Mouse (Mus musculus) ES-Bruce4 (cell line): Measurements from ENCODE around the gene Neu2. TPM values are rescaled to one million over a fixed set of nuclear protein-coding genes. Genes with fewer than 3 reads are reported as not detected.

ENCODE experiments used
- H3K27ac ChIP-seq: 2 replicates; pipeline ENCODE4 v1.5.1; 2012; ENCODE audit warnings: low read length, inconsistent platforms; ENCODE audit not compliant: insufficient read depth
- H3K27me3 ChIP-seq: 2 replicates; pipeline ENCODE4 v1.6.1; 2012; ENCODE audit warnings: mild to moderate bottlenecking, low read length, inconsistent platforms; ENCODE audit not compliant: control insufficient read depth, poor library complexity, insufficient read depth, severe bottlenecking
- H3K36me3 ChIP-seq: 2 replicates; pipeline ENCODE4 v1.6.1; 2012; ENCODE audit warnings: inconsistent platforms, mild to moderate bottlenecking, low read length, moderate library complexity; ENCODE audit not compliant: control insufficient read depth, poor library complexity, insufficient read depth, severe bottlenecking
- H3K4me1 ChIP-seq: one replicate; pipeline ENCODE4 v1.8.1; 2011; ENCODE audit warnings: low read length; ENCODE audit not compliant: control insufficient read depth, insufficient read depth
- H3K4me3 ChIP-seq: 2 replicates; pipeline ENCODE4 v1.5.1; 2011; ENCODE audit warnings: low read depth, mild to moderate bottlenecking, low read length
- H3K9ac ChIP-seq: 2 replicates; pipeline ENCODE4 v1.6.1; 2012; ENCODE audit warnings: low read depth, mild to moderate bottlenecking, inconsistent platforms; ENCODE audit not compliant: poor library complexity, severe bottlenecking
- H3K9me3 ChIP-seq: replicated peaks from 2 replicates; pipeline ENCODE4 v1.6.1; 2012; ENCODE audit warnings: mild to moderate bottlenecking, low read length, inconsistent platforms; ENCODE audit not compliant: control insufficient read depth, poor library complexity, insufficient read depth, severe bottlenecking
- CTCF ChIP-seq: IDR thresholded peaks from one replicate; pipeline ENCODE4 v1.8.1; 2011; ENCODE audit warnings: low read depth, low read length
- EP300 ChIP-seq: IDR thresholded peaks from 2 replicates; pipeline ENCODE4 v1.6.1; 2011; ENCODE audit warnings: low read depth, low read length; ENCODE audit not compliant: insufficient read depth
- POLR2A ChIP-seq: IDR thresholded peaks from one replicate; pipeline ENCODE4 v1.8.1; 2011; ENCODE audit warnings: low read length; ENCODE audit not compliant: insufficient read depth
- polyA plus RNA-seq: library from polyadenylated mRNA; stranded (reverse); fragments of >200 nt; gene quantifications from 2 replicates; pipeline ENCODE4 v1.2.4, GENCODE M21; 2011; ENCODE audit warnings: low read depth; ENCODE audit not compliant: missing spikeins, insufficient read depth, insufficient read length

Gene Neu2
- polyA plus RNA-seq, 1 experiment = not detected

- no peak for TF ChIP-seq EP300
- TF ChIP-seq POLR2A = no peak
- TF ChIP-seq CTCF = no peak
- Histone ChIP-seq H3K9ac (no peak overlapping the region), H3K27me3 (peaks cover 27% of the 10 kb centered on the region)
These were observed 1.8 kb upstream of the Neu2 start for GRCm38 (mm10) chr1:87507857-87508256.

GRCm38 (mm10) chr1:87508591-87509560 lies 813 bp upstream of the Neu2 start:
- H3K27me3 ChIP-seq = peaks cover 27% of the 10 kb centered on the region
- H3K4me3 ChIP-seq = peak overlapping the region; percentile 79
- no peaks in the 10 kb centered on the region for H3K9me3 ChIP-seq
- H3K36me3 ChIP-seq = no peaks in the 10 kb centered on the region
- TF ChIP-seq POLR2A = no peak
- no peak for TF ChIP-seq EP300
- TF ChIP-seq CTCF = no peak
- peak overlapping the region; percentile 82; the same call in 1 of the 2 replicates for H3K9ac ChIP-seq
- no peak overlapping the region for H3K27ac ChIP-seq
- H3K4me1 ChIP-seq = no peaks in the 10 kb centered on the region

More at GRCm38 (mm10) chr1:87507857-87508256, 1.8 kb upstream of the Neu2 start:
- H3K36me3 ChIP-seq = no peaks in the 10 kb centered on the region
- H3K4me3 ChIP-seq = no peak overlapping the region
- no peak overlapping the region for H3K27ac ChIP-seq
- no peaks in the 10 kb centered on the region for H3K9me3 ChIP-seq
- no peaks in the 10 kb centered on the region for H3K4me1 ChIP-seq

GRCm38 (mm10) chr1:87510166-87510691 lies 540 bp downstream of the Neu2 start:
- Histone ChIP-seq H3K9me3 (no peaks in the 10 kb centered on the region), H3K4me1 (no peaks in the 10 kb centered on the region), H3K9ac (peak overlapping the region; percentile 82), H3K27ac (no peak overlapping the region), H3K27me3 (peaks cover 27% of the 10 kb centered on the region), H3K36me3 (no peaks in the 10 kb centered on the region), H3K4me3 (peak overlapping the region; percentile 79)
- no peak for TF ChIP-seq EP300
- TF ChIP-seq POLR2A = no peak
- TF ChIP-seq CTCF = no peak

GRCm38 (mm10) chr1:87510845-87511244 lies 1.2 kb downstream of the Neu2 start:
- Histone ChIP-seq H3K9me3 (no peaks in the 10 kb centered on the region), H3K4me1 (no peaks in the 10 kb centered on the region), H3K4me3 (no peak overlapping the region), H3K27me3 (peaks cover 27% of the 10 kb centered on the region), H3K27ac (no peak overlapping the region), H3K36me3 (no peaks in the 10 kb centered on the region), H3K9ac (peak overlapping the region; percentile 82; the same call in 1 of the 2 replicates)
- TF ChIP-seq POLR2A (no peak), EP300 (no peak), CTCF (no peak)

- Histone ChIP-seq H3K27me3 (no peaks in the 10 kb centered on the region; the same call in 1 of the 2 replicates), H3K9me3 (no peaks in the 10 kb centered on the region), H3K4me1 (no peaks in the 10 kb centered on the region), H3K9ac (no peak overlapping the region), H3K4me3 (no peak overlapping the region), H3K36me3 (no peaks in the 10 kb centered on the region), H3K27ac (no peak overlapping the region)
- TF ChIP-seq CTCF = no peak
- TF ChIP-seq EP300 = no peak
- no peak for TF ChIP-seq POLR2A
These were observed 10.8 kb downstream of the Neu2 start for GRCm38 (mm10) chr1:87520467-87520866.

GRCm38 (mm10) chr1:87521523-87521922 lies 11.8 kb downstream of the Neu2 start:
- Histone ChIP-seq H3K27ac (no peak overlapping the region), H3K9ac (no peak overlapping the region), H3K27me3 (no peaks in the 10 kb centered on the region; the same call in 1 of the 2 replicates), H3K36me3 (no peaks in the 10 kb centered on the region), H3K4me3 (no peak overlapping the region), H3K9me3 (no peaks in the 10 kb centered on the region), H3K4me1 (no peaks in the 10 kb centered on the region)
- TF ChIP-seq EP300 = no peak
- no peak for TF ChIP-seq POLR2A
- no peak for TF ChIP-seq CTCF
